Mouse (Mus musculus) left cerebral cortex, postnatal 10 days (tissue): ENCODE measurements at regions not wholly inside any gene's neighbourhood (a gene's known extent, or its start where the extent isn't known, plus 50 kb on each side); places are given as distances from the start of the nearest gene placed in this dataset.

Source experiments
- DNase-seq, 2 experiments: peaks; one replicate each; pipeline ENCODE4 v3.0.0; 2021 to 2022; ENCODE audit warnings: low spot score in 2 of 2, mixed read lengths in 1 of 2; ENCODE audit errors: extremely low spot score in 1 of 2
- intact Hi-C: fragments of 180-260 bp; cut with DNase I; formaldehyde crosslinking; loops from one replicate; pipeline ENCODE4 v1.15.1; 2025

GRCm38 (mm10) chr3:140012522-140012921, 807.0 kb downstream of the Stpg2 start:
- DNase-seq = no peak

GRCm38 (mm10) chr3:140034101-140034500, 828.6 kb downstream of the Stpg2 start:
- no peak for DNase-seq

More at GRCm38 (mm10) chr3:140012522-140012921, 807.0 kb downstream of the Stpg2 start:
- intact Hi-C loops = no loop called here

GRCm38 (mm10) chr3:140035142-140035541, 829.6 kb downstream of the Stpg2 start:
- intact Hi-C loops = no loop called here
- no peak for DNase-seq

More at GRCm38 (mm10) chr3:140034101-140034500, 828.6 kb downstream of the Stpg2 start:
- intact Hi-C loops = no loop called here

GRCm38 (mm10) chr3:140044898-140045297, 839.4 kb downstream of the Stpg2 start:
- intact Hi-C loops = no loop called here
- no peak for DNase-seq

GRCm38 (mm10) chr3:140054634-140055033, 849.1 kb downstream of the Stpg2 start:
- intact Hi-C loops = no loop called here
- DNase-seq = no peak

- intact Hi-C loops = no loop called here
- DNase-seq = no peak
These were observed 852.6 kb downstream of the Stpg2 start for GRCm38 (mm10) chr3:140057962-140058631.

- DNase-seq = no peak
- intact Hi-C loops = no loop called here
These were observed 853.6 kb downstream of the Stpg2 start for GRCm38 (mm10) chr3:140059102-140059501.

GRCm38 (mm10) chr3:140059522-140060110, 854.1 kb downstream of the Stpg2 start:
- intact Hi-C loops = no loop called here
- DNase-seq = no peak

- intact Hi-C loops = no loop called here
- DNase-seq = no peak
These were observed 856.4 kb downstream of the Stpg2 start for GRCm38 (mm10) chr3:140061769-140062381.

GRCm38 (mm10) chr3:140062880-140063279, 857.4 kb downstream of the Stpg2 start:
- DNase-seq = no peak
- intact Hi-C loops = no loop called here

- no peak for DNase-seq
- intact Hi-C loops = no loop called here
These were observed 878.8 kb downstream of the Stpg2 start for GRCm38 (mm10) chr3:140084333-140084732.

- no peak for DNase-seq
- intact Hi-C loops = no loop called here
These were observed 879.9 kb downstream of the Stpg2 start for GRCm38 (mm10) chr3:140085385-140085784.

GRCm38 (mm10) chr3:140088019-140088418, 882.5 kb downstream of the Stpg2 start:
- intact Hi-C loops = no loop called here
- DNase-seq = no peak

- DNase-seq = no peak
- intact Hi-C loops = no loop called here
These were observed 886.4 kb downstream of the Stpg2 start for GRCm38 (mm10) chr3:140091900-140092299.

- no peak for DNase-seq
- intact Hi-C loops = no loop called here
These were observed 891.5 kb downstream of the Stpg2 start for GRCm38 (mm10) chr3:140096854-140097540.

GRCm38 (mm10) chr3:140109401-140109800, 903.9 kb downstream of the Stpg2 start:
- intact Hi-C loops = no loop called here
- no peak for DNase-seq

GRCm38 (mm10) chr3:140111414-140112172, 906.1 kb downstream of the Stpg2 start:
- DNase-seq = no peak
- intact Hi-C loops = no loop called here

- no peak for DNase-seq
- intact Hi-C loops = no loop called here
These were observed 909.6 kb downstream of the Stpg2 start for GRCm38 (mm10) chr3:140115116-140115515.

- DNase-seq = no peak
- intact Hi-C loops = no loop called here
These were observed 921.8 kb downstream of the Stpg2 start for GRCm38 (mm10) chr3:140127310-140127709.
